Mouse (Mus musculus): ENCODE measurements around the gene Eif4e.

Eif4e gene

DNA sequence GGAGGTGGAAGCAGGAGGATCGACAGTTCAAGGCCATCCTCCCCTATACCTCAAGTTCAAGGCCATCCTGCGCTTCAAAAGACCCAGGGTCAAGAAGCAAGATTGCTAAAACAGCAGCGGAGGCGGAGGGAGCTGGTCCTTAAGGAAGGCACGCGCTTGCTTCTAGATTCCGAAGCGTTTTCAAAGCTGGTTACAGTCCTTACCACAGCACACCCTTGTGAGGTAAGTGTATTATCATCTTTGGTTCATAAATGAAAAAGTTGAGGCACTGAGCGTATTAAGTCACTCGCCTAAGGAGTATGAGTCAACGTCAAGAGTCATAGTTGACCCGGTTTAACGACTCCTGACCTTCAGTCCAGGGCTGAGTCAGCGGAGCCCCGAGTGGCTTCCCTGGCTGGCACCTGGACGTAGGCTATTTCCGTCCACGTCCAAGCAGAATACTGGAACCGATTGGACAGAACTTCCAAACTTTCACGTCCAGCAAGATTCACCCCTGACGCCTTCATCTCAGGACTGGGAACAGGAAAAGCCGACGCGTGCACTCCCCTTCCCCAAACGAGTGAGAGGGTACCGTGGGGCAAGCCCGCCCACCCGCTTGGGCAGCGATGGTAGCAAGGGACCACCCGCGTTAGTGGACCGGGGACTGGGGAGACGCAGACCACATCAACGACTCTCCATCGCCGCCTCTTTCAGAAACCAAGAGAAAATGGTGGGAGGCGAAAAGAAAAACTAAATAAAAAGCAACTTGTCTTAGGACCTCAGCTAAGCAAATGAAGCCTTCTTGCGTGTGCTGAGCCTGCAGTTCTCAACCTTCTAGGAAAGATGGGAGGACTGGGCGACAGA lies at the start of gene Eif4e:
Eif4e (plus strand) TSS at position 107 of the 843 bp plus-strand sequence.
- DNase-seq (ENCODE audit: low read depth, low spot score), result peak; percentile 55

GRCm38 (mm10) chr3:138479489-138479888 lies 46.5 kb upstream of the Eif4e start:
- no peak for DNase-seq (ENCODE audit: low read depth, low spot score)

DNA sequence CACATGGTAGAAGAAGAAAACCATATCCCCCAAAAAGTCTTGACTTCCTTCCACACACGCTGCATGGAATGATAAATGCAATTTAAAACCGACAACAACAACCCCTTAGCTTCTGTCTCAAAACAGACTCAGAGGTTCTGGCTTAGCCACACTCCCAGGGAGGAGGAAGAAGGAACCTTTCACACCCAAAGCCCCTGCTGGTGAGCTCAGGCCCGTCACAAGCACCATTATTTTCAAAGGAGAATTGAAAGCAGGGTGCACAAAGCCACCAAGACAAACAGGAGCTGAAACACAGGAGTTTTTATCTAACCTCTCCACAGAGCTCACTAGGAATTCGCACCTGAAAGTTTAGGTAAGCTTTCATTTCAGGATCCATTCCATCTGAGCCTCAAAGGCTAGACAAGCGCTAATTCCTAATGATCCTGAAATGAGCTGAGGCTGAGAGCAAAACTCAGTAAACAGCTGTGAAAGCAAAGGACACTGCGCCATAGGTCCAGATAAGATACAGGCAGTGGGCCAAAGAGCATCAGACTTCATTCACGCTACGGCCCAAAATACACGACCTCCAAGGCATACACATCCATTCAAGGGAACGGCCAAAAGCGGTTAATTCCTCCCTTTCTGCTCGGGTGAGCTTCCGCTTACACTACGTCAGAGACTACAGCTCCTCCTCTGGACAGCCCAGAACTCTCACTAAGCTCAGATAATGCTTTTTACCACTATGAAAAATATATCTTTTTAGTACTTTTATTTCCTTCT lies 44.3 kb upstream of the Eif4e start:
- DNase-seq (ENCODE audit: low read depth, low spot score), result peak; percentile 18

DNA sequence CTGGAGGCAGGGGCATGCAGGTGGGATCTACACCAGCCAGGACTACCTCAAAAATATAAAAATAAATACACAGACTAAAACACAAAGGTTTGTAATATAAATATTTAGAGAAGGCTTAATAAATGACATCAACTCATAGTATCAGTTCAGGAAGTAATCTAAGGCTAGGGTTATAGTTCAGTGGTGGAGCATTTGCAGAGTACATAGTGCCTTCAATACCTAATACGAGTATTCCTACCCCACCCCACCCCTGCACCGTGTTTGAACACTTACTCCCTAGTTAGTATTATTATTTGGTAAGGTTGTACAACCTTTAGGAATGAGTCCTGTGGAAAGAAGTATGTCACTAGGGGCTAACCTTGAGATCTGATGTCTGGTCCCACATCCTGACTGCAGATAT lies 42.7 kb upstream of the Eif4e start:
- DNase-seq (ENCODE audit: low read depth, low spot score), result no peak

DNA sequence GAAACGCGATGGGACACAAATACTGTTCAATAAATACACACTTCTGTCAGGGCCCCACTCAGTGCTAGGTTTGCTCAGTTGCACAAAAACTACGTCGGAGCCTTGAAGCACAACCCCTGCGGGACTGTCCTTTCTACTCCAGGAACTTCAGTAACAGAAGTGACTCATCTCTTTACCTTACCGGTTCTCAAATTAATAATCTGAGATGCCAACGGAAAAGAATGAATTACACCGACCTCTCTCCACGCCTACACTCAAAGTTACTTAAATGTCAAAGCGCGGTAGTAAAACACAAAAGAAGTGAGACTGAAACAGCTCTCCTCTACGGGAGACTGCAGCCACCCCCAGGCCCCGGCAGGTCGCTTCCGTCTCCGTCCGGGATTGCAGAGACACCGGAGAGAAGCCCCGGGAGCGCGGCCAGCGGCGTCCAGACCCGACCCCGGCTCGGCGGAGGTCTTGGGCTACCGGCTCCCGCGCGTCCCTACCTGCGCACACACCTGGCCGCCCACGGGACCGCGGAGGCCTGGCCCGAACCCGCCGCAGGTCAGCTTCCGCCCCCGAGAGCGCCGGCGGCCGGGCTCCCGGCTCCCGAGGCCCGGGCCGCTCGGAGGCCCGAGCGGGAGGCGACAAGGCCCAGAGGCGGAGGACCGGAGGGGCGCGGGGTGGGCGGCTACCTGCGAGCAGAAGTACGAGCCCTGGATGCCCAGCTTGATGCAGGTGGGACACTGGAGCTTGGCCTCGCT lies 37.2 kb upstream of the Eif4e start:
- DNase-seq (ENCODE audit: low read depth, low spot score), result peak; percentile 51

DNA sequence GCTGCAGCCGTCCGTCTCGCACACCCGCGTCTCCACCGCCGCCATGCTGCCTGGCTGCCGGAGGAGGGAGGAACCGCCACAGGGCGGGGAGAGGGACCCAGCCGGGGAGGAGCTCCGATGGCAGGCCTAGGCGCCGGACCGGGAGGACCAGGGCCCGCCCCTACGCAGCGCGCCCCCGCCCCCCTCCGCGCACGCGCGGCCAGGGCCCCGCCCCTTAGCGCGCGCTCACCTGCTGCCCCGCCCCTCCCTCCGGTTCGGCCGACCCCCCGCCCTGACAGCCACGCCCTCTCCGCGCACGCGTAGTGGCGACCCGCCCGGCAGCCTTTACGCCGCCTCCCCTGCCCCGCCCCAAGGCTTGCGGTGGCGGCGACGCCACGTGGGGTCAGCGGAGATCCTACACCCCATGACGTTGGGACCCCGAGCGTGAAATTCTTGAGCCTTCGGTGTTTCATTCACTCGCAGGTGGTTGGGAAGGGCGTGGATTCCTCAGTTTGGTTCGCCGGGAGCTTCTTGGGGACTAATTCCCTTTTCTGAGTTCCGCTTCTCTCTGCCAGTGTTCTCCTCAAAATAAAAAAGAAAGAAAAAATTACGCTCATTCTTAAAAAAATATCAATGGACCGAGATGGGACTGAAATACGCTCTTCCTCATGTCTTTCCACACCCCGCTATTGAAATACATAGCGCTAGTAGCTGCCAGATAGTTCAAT lies 36.5 kb upstream of the Eif4e start, which contains the start of gene Metap1:
Metap1 (minus strand) TSS at position 189 of the 707 bp plus-strand sequence.
- DNase-seq (ENCODE audit: low read depth, low spot score), result peak; percentile 94

DNA sequence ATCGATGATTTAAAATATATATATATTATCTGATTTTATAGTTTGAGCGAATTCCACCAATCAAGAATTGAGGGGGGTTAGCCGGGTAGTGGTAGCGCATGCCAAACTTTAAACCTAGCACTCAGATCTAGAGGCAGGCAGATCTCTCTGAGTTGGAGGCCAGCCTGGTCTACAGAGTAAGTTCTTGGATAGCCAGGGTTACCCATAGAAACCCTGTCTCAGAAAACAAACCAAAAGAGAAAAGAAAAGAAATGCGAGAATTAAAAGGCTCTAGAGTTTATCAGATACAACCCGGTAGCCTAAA lies 36.0 kb upstream of the Eif4e start:
- DNase-seq (ENCODE audit: low read depth, low spot score), result no peak

DNA sequence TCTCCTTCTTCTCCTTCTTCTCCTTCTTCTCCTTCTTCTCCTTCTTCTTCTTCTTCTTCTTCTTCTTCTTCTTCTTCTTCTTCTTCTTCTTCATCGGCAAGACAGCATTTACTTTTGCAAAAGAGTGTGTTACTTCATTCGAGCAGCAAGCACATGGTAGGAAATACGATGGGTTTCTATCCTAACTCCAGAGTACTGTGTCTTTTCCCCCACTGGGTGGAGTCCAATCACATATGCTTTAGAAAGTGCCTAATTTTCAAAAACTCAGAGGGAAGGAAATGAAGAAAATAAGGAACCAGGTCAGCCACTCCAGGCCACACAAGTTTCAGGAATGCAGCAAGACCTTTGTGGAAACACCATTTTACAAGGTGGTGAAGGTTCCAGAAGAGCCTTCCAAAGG lies 32.3 kb upstream of the Eif4e start:
- DNase-seq (ENCODE audit: low read depth, low spot score), result no peak

GRCm38 (mm10) chr3:138494565-138494964 lies 31.4 kb upstream of the Eif4e start:
- no peak for DNase-seq (ENCODE audit: low read depth, low spot score)

DNA sequence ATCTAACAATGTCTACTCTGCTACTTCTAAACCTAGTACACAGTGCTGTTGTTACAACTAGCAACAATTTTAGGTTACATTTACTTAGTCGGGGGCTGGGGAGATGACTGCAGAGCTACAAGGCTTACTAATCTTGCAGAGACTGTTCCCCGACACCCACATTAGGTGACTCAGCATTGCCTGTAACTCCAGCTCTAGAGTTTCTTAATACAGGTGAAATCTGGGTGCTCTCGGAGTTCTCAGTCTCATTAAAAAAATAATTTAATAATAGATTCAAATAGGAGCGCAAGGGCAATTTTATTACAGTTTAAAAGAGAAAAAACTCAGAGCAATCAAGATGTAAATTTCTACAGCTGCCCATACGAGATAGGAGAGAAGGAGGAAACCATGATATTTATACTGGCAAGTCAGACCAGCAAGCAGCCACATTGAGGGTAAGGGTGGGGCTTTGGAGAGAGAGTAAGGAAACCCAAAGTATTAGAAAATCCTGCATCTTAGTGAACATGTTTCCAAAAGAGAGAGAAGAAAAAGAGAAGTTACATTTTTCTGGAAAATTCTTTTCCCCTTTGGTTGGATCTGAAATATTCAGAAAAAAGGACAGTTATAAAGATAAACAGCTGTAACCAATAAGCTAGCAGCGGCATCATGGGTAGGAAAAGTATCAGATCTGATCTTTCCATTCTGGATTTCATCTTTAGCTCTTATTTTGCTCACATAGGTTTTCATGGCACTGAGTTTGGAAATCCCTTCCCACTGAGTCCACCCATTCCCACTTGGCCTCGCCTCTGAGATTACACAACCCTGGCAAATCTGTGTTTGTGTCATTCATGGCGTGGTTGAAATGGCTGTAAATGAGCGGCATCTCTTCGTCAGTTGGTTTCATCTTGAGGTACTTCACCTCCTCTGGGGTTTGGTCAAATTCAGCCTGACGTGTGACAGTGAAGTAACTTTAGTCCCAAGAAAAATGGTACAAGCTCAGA lies 30.5 kb upstream of the Eif4e start:
- no peak for DNase-seq (ENCODE audit: low read depth, low spot score)

- no peak for DNase-seq (ENCODE audit: low read depth, low spot score)
Measured at GRCm38 (mm10) chr3:138498731-138499130, 27.2 kb upstream of the Eif4e start.

- peak; percentile 65 for DNase-seq (ENCODE audit: low read depth, low spot score)
Measured at GRCm38 (mm10) chr3:138499854-138500740, 25.9 kb upstream of the Eif4e start.

DNA sequence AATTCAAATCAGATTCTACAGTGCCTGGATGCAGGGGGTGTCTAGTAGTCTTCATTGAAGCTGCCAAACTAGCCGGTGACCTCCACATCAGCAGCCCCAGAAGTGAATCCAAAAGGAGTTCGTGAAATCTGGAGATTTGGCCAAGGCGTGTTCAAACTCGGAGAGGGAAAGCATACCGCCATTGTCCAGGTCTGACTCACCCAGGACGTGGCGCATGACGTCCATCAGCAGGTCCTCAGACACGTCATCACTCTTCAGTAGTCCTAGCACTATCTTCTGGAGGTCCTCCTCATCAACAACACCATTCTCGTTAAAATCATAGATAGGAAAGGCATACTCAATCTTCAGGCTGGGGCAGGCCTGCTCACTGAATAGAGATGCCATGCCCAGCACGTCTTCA lies 22.2 kb upstream of the Eif4e start:
- DNase-seq (ENCODE audit: low read depth, low spot score), result no peak

DNA sequence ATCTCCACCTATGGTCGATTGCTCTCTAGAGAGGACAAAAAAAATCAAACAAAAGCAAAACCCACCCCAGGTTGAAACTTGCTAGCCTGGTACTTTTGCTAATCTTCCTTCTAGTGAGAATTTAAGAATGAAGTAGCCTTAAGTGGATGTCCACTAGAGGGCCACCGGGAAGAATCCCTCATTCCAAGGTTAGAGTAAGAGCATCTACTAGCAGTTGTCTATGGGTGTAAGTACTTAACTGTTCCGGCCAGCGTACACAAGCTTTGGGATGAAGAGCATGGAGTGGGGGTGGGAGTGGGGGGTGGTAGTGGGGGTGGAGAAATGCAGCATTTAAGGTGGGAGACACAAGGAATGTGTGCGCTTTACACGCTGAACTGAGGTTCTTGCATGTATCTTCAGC lies 19.2 kb upstream of the Eif4e start:
- DNase-seq (ENCODE audit: low read depth, low spot score), result peak; percentile 42

- DNase-seq (ENCODE audit: low read depth, low spot score), result no peak
Measured at GRCm38 (mm10) chr3:138509581-138509980, 16.4 kb upstream of the Eif4e start.

DNA sequence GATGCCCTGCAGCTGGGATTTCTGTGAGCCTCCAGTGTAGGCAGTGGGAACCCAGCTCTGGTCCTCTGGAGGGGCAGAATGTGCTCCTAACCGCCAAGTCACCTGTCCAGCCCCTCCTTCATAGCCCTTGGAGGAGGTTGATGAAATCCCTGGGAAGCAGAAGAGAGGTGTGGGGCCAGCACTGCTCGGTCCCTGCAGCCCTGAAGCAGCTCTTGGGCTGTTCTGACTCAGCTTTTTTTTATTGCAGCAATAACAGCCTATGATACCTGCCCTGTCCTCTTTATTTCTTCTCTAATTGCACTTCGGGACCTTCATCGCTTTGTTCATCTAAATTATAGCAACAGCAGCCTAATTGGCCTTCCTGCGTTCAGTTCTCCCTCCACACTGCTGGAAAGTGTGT lies 15.5 kb upstream of the Eif4e start:
- no peak for DNase-seq (ENCODE audit: low read depth, low spot score)

- no peak for DNase-seq (ENCODE audit: low read depth, low spot score)
Measured at GRCm38 (mm10) chr3:138513243-138513642, 12.7 kb upstream of the Eif4e start.

DNA sequence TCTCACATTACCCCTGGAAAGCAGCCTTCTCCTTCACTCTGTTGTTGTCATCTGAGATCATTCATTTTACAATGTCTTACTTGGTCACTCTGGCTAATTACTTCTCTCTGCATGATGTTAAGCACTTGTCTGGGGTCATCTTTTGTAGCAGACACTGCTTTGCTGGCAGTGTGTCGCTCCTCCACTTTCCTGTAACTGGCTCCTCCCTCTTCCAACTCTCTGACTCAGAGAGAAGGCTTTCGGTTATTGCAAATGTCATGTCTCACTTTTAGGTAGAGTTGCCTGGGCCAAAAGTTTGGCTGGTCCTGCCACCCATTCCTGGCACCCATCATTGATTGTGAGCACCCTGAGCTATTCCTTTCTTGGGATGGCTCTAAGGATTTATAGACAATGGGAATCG lies 11.2 kb upstream of the Eif4e start:
- no peak for DNase-seq (ENCODE audit: low read depth, low spot score)

GRCm38 (mm10) chr3:138515656-138516370 lies 10.2 kb upstream of the Eif4e start:
- DNase-seq (ENCODE audit: low read depth, low spot score), result no peak
